Mouse (Mus musculus): ENCODE measurements at regions not wholly inside any gene's neighbourhood (a gene's known extent, or its start where the extent isn't known, plus 50 kb on each side); places are given as distances from the start of the nearest gene placed in this dataset.
A peak's percentile ranks its signal among the peaks of the same experiment; 100 is the strongest.

- no peak for DNase-seq
These were observed 54.0 kb upstream of the Enpep start for GRCm38 (mm10) chr3:129386522-129386921.

- no peak for DNase-seq
These were observed 58.0 kb upstream of the Enpep start for GRCm38 (mm10) chr3:129390506-129390905.

GRCm38 (mm10) chr3:129391888-129392813, 59.6 kb upstream of the Enpep start:
- DNase-seq: no peak

GRCm38 (mm10) chr3:129392814-129393804, 60.6 kb upstream of the Enpep start:
- no peak for DNase-seq

- no peak for DNase-seq
These were observed 65.0 kb upstream of the Enpep start for GRCm38 (mm10) chr3:129397481-129397880.

- DNase-seq: no peak
These were observed 67.8 kb upstream of the Enpep start for GRCm38 (mm10) chr3:129400092-129400924.

GRCm38 (mm10) chr3:129411389-129412054, 79.0 kb upstream of the Enpep start:
- no peak for DNase-seq

GRCm38 (mm10) chr3:129412126-129412960, 79.8 kb upstream of the Enpep start:
- DNase-seq: no peak

- no peak for DNase-seq
These were observed 80.4 kb upstream of the Enpep start for GRCm38 (mm10) chr3:129412961-129413246.

- DNase-seq: no peak
These were observed 83.1 kb upstream of the Enpep start for GRCm38 (mm10) chr3:129415656-129416055.

- DNase-seq: no peak
These were observed 83.8 kb upstream of the Enpep start for GRCm38 (mm10) chr3:129416337-129416736.

- DNase-seq: peak in 1 of 2 experiments; percentile 14
These were observed 89.2 kb upstream of the Enpep start for GRCm38 (mm10) chr3:129421620-129422239.

- no peak for DNase-seq
These were observed 96.2 kb upstream of the Enpep start for GRCm38 (mm10) chr3:129428750-129429149.

- DNase-seq: peak; percentile 22 to 58
These were observed 96.9 kb upstream of the Enpep start for GRCm38 (mm10) chr3:129429161-129430111.

GRCm38 (mm10) chr3:129434056-129434455, 98.1 kb upstream of the Elovl6 start:
- no peak for DNase-seq

- peak in 1 of 2 experiments; percentile 4 for DNase-seq
These were observed 94.5 kb upstream of the Elovl6 start for GRCm38 (mm10) chr3:129437687-129438086.

GRCm38 (mm10) chr3:129442756-129443155, 89.4 kb upstream of the Elovl6 start:
- peak in 1 of 2 experiments; percentile 4 for DNase-seq

GRCm38 (mm10) chr3:129444221-129444620, 87.9 kb upstream of the Elovl6 start:
- no peak for DNase-seq

- DNase-seq: peak in 1 of 2 experiments; percentile 6
These were observed 86.2 kb upstream of the Elovl6 start for GRCm38 (mm10) chr3:129445961-129446360.

Measured in lung, adult 18-20 months (tissue).